Mouse (Mus musculus) right cerebral cortex, postnatal 10 days (tissue): ENCODE measurements at regions not wholly inside any gene's neighbourhood (a gene's known extent, or its start where the extent isn't known, plus 50 kb on each side); places are given as distances from the start of the nearest gene placed in this dataset.

Experiments
- DNase-seq, 2 experiments: peaks; one replicate each; pipeline ENCODE4 v3.0.0; 2021; ENCODE audit warnings: low spot score in 2 of 2

- no peak for DNase-seq
Measured at GRCm38 (mm10) chr8:89906200-89906599, 441.9 kb downstream of the Tox3 start.

GRCm38 (mm10) chr8:89905588-89905987, 442.6 kb downstream of the Tox3 start:
- no peak for DNase-seq

- DNase-seq = no peak
Measured at GRCm38 (mm10) chr8:89903346-89903745, 444.8 kb downstream of the Tox3 start.

DNA sequence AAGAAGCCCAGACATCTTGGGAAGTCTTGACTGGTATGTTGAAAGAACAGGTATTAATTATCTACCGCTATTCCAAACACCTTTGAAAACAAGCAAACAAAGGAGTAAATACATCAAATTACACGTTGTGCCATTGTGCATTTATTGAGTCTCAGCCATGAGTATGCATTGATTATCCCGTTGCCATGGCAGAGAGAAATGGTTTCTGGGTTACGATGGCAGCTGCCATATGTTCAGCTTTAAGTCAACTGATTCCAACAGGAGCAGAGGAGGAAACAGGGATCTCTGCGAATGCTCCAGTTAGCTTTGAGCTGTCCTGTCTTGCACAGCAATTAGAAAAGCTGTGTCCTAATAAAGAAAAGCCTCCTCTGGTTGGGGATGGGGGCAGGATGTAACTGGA, 475.4 kb downstream of the Tox3 start:
- DNase-seq = peak; percentile 41 to 72

- peak; percentile 43 to 49 for DNase-seq
Measured at GRCm38 (mm10) chr8:89871966-89872365, 476.2 kb downstream of the Tox3 start.

DNA sequence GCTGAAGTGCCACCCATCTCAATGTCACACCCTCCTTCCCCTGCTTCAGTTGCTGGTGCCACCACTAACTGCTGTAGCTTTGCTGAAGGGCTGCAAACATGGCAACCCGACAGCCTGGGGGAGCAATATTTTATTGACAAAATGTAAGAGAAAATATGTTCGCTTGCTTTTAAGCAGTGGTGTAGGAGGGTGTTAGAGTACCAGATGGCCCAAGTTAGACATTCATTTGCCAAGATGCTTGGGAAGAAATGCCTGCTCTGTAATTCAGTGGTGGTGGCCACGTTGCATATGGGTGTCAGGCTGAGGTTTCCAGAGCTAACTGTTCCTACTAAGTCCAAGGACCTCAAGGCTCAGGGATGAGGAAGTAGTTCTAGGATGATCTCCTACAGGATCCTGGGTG, 488.3 kb downstream of the Tox3 start:
- peak; percentile 37 to 65 for DNase-seq

DNA sequence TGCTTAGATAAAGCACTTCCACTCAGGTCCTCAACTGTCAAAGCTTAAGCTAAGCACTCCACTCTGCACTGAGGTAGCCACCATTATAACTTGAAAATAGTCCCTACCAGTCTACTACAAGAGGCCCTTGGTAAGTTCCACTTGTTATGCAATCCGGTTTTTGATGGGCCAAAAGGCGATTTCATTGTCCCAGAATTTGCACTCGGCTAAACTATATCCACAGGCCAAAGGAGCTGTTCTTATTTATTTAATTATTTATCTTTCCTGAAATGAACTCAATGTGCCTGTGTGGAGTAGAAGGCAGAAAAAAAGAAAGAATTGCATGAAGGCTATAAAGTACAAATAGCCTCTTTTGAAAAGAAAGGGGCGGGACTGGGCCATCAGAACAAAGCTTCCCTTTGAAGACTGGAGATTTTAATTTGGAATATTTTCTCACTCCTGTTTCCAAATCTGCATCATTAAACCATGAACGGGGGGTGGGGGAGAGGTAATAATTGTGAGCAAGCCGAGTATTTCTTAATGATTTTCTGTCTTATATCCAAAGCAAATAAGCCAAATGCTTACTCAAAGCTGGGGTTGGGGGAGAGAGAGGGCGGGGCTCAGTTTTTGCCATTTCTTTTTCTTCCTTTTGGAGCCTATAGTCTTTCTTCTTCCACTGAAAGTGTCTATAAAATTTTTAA, 489.3 kb downstream of the Tox3 start:
- no peak for DNase-seq

GRCm38 (mm10) chr8:89855556-89855955, 492.6 kb downstream of the Tox3 start:
- peak; percentile 24 to 31 for DNase-seq

DNA sequence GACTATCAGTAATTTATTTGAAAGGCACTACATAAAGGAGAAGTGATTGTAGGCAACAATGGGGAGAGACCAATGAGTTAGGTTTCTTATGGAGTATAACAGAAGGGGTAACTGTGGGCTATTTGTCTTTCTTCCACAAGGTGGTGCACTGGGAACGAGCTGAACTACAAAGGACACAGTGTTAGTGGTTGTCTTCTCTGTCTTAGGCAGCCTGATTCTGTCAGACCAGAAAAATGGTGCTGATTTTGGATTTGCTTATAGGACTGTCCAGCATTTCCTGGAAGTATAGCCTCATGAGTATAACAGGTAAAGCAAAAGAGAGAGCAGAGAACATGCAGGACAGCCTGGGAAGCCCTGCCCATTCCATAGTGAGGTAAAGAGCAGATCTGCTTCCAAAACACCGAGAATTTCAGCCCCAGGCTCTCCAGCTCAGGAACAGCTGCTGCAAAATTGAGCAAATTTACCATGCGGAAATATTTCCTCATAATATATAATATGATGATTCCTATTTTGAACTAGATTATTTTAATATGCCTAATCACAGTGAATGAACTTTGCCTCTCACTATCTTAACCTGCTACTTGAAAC, 497.8 kb downstream of the Tox3 start:
- peak; percentile 88 to 91 for DNase-seq

GRCm38 (mm10) chr8:89849416-89850208, 498.5 kb downstream of the Tox3 start:
- DNase-seq = peak; percentile 86 to 88

DNA sequence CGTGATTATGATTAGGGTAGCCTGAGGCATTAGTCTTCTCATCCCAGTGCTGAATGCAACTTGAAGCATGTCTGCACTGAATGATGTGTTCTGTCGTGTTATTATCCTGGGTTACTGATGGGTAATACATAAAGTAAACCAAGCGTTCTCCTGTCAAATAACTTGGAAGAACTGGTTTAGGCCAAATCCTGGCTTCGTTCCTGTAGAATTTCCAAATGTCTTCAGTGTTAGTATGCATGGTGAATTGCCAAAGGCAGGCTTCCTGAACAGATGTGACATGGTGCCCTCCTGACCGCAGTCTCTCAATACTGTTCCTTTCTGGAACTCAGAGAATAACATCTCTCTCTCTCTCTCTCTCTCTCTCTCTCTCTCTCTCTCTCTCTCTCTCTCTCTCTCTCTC, 509.6 kb downstream of the Tox3 start:
- DNase-seq = no peak

- DNase-seq = no peak
Measured at GRCm38 (mm10) chr8:89833715-89834114, 514.4 kb downstream of the Tox3 start.

DNA sequence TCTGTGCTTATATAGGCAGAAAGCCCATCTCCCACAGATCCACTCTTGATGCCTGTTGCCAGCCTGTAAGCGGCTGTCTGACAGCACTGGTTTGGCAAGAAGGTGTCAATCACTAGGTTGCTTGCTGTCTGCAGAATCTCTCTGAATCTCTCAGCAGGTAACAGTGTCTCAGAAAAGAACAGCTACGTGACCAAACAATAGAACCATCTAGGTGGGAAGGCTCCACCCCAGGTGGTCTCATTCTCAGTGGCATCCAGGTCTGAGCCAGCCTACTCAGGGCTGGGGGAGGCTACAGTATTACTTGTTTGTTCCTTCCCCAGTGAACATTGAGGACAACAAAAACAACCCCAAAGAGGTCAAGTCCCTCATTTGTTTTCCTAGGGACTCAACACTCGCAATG, 523.6 kb downstream of the Tox3 start:
- DNase-seq = no peak

DNA sequence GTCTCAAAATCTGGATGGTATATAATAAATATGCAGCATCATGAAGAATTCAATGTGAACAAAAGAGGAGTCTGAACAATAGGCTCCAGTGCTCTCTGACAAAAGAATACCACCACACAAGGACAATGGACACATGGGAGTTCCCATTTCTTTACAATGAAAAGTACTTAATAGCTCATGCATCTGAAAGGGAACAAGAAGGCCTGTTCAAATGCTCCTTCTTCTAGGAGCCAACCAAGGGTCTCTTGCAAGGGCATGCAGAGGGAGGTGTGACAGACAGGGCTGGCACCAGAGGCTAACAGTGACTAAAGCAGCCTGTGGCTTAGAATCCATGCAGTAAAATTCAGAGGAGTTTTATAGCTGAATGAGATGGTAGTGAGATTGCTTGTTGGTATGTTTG, 524.5 kb downstream of the Tox3 start:
- DNase-seq = no peak

- DNase-seq = no peak
Measured at GRCm38 (mm10) chr8:89812036-89812711, 536.0 kb downstream of the Tox3 start.

GRCm38 (mm10) chr8:89788296-89788695, 559.8 kb downstream of the Tox3 start:
- DNase-seq = no peak

DNA sequence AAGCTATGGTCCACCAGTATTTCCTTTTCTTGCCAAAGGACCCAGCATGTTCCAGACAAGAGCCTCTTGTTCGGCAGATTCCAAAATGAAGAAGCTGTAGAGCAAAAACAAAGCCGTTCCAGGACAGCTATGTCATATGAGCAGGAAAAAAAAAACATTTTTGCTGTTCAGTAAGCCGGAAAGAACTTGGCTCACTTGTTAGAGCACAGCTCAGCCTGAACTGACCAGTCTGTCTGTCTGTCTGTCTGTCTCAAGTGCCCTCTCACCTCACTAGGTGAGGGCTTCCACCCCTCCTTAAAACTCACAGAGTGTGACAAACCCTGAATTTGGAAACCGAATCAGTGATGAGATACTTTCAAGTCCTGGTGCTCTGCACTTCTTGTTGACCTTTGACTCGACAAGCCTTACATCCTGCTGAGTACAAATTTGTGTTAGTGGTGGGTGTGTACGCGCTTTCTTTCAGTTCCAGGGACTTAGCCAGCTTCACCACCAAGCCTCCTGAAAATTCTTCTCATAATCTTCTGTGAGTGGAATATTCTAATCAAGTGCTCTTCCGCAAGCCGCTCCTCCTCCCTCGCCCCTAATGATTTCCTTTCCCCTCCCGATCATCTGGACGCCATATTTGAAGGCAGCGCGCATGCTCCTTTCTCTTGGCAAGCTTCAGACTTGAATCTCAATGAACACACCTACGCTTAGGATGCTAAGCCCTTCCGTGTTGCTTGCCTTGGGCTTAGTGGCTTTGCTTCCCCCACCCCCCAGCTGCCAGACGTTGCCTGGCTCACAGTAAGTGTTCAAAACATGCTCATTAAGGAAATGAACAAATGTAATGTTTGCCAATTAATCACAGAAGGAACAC, 560.9 kb downstream of the Tox3 start:
- peak; percentile 61 to 68 for DNase-seq

DNA sequence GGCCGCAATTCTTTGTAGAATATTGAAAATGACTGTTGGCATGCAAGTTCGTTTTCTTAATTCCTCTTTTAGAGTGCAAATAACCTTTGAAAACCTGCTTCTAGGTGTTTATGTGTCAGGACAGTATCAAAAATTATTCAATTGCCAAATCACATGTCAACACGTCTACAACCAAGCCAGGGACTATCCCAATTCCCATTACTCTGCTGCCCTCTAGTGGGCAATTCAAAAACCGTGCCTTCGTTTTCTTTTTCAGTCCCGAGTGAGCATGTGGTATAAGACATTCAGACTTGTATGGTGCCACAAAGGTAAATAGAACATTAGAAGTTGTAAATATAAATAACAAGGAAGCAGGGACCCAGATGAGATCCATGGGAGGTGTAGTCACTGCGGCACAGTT, 563.1 kb downstream of the Tox3 start:
- peak; percentile 81 to 88 for DNase-seq

DNA sequence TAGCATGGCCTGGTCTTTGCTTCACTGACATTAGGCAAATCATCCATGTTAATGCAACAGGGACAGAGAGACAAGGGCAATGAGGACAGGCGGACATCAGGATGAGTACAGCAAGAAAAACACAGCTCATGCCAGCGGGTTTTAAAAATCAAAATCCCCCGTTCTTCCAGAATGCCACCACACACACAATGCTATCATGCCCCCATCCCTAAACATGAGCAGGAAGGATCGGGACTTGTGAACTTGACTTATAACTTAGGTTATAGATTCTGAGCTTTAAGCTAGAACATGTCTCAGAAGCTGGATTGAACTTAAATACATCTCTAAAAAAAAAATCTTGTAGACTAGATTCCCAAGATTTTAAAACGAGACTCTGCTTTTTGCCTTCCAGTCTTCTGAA, 564.8 kb downstream of the Tox3 start:
- DNase-seq = no peak

DNA sequence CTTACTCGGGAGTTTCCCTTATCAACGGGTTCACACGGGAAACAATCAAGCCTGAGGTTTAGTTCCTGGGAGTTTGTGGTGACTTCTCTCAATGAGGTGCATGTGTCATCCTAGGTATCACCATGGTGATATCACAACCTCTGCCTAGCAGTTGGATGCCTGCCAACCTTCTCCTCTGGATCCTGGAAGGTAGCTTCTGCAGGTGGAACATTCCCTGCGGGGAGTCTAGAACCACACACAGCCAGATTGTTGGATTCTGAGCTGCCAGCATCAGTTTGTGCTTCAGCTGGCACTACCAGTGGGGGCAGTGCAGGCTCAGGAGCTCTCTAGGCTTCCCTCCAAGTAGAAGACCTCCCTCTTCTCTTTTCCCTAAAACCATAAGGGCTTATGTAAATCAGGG, 581.8 kb downstream of the Tox3 start:
- DNase-seq = no peak

GRCm38 (mm10) chr8:89759531-89759930, 588.6 kb downstream of the Tox3 start:
- DNase-seq = no peak
